Mouse (Mus musculus) liver, embryonic 15.5 days (tissue): ENCODE measurements around the gene Fgfr2. TPM values are rescaled to one million over a fixed set of nuclear protein-coding genes. Genes with fewer than 3 reads are reported as not detected.

Experiments
- ATAC-seq: fragments of 200-750 bp; cut with Nextera tagmentation; 2 replicates; pipeline ENCODE4 v1.8.0; 2017; ENCODE audit warnings: moderate number of reproducible peaks, mild to moderate bottlenecking, moderate library complexity; ENCODE audit not compliant: insufficient read depth
- H3K27ac ChIP-seq: fragments of 300-500 bp; sonication (generic); replicated peaks from 2 replicates; pipeline ENCODE4 v1.5.1; 2015; ENCODE audit warnings: mild to moderate bottlenecking, inconsistent platforms
- H3K27me3 ChIP-seq: fragments of 300-500 bp; sonication (generic); 2 replicates; pipeline ENCODE4 v1.6.1; 2015; ENCODE audit warnings: mild to moderate bottlenecking, inconsistent platforms
- H3K36me3 ChIP-seq: fragments of 300-500 bp; sonication (generic); replicated peaks from 2 replicates; pipeline ENCODE4 v1.6.1; 2015; ENCODE audit warnings: moderate library complexity, mild to moderate bottlenecking, inconsistent platforms
- H3K4me1 ChIP-seq: fragments of 300-500 bp; sonication (generic); replicated peaks from 2 replicates; pipeline ENCODE4 v1.6.1; 2015; ENCODE audit warnings: inconsistent platforms
- H3K4me2 ChIP-seq: fragments of 300-500 bp; sonication (generic); 2 replicates; pipeline ENCODE4 v1.6.1; 2015; ENCODE audit warnings: moderate library complexity, mild to moderate bottlenecking, inconsistent platforms
- H3K4me3 ChIP-seq: fragments of 300-500 bp; sonication (generic); replicated peaks from 2 replicates; pipeline ENCODE4 v1.5.1; 2015; ENCODE audit warnings: mild to moderate bottlenecking, inconsistent platforms
- H3K9ac ChIP-seq: fragments of 300-500 bp; sonication (generic); 2 replicates; pipeline ENCODE4 v1.6.1; 2015; ENCODE audit warnings: moderate library complexity, mild to moderate bottlenecking, inconsistent platforms
- H3K9me3 ChIP-seq: fragments of 300-500 bp; sonication (generic); replicated peaks from 2 replicates; pipeline ENCODE4 v1.6.1; 2016; ENCODE audit warnings: inconsistent platforms
- WGBS: fragments of 180-500 bp; shearing (Covaris S2); methylation state at CpG from one replicate; pipeline ENCODE4 v1.1.7; 2015; ENCODE audit warnings: mixed read lengths; ENCODE audit not compliant: insufficient replicate concordance; 5-methylcytosine and 5-hydroxymethylcytosine counted together
- polyA plus RNA-seq: library from polyadenylated mRNA; unstranded; fragments of >200 nt; fragmentation: Nextera tagmentation; extraction: Ambion mirVana; gene quantifications from 2 replicates; pipeline ENCODE4 v1.2.1, GENCODE M21; 2015

Fgfr2 gene
- polyA plus RNA-seq, 1 experiment from 2014 or later, result 10.5 TPM

DNA sequence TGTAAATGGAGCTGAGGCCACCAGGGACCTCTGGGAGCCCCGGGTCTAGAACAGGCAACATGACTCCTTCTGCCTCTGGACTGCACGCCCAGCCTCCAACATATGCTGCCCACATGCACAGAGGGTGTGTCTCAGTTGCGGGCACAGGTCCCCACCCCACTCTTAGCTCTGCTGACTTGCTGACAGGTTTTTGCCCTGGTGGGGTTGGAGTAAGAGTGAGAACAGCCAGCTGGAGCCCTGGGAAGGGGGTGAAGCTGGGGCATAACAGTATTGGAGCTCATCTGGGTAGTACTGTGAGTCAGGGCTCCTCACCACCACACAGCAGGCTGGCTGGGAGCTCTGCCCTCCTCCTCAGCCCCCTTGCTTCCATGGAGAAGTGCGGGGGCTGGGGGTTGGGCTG is 423.0 kb downstream of the Fgfr2 start:
- H3K27ac ChIP-seq, result no peak overlapping the region
- H3K36me3 ChIP-seq, result no peaks in the 10 kb centered on the region
- no peaks in the 10 kb centered on the region for H3K27me3 ChIP-seq
- H3K9me3 ChIP-seq, result no peaks in the 10 kb centered on the region
- 50% methylated on average over 4 of the region's 4 CpGs for WGBS
- 0 out of 2 replicates have a peak, but pooled peaks have one; percentile 20 for ATAC-seq
- no peak overlapping the region for H3K9ac ChIP-seq
- no peak overlapping the region for H3K4me2 ChIP-seq
- H3K4me1 ChIP-seq, result peaks cover 12% of the 10 kb centered on the region; the same call in 1 of the 2 replicates
- no peak overlapping the region for H3K4me3 ChIP-seq

GRCm38 (mm10) chr7:132699639-132700038 is 423.5 kb downstream of the Fgfr2 start:
- Histone ChIP-seq H3K36me3 (no peaks in the 10 kb centered on the region), H3K9ac (no peak overlapping the region), H3K27me3 (no peaks in the 10 kb centered on the region), H3K4me3 (no peak overlapping the region), H3K9me3 (no peaks in the 10 kb centered on the region), H3K4me1 (peaks cover 12% of the 10 kb centered on the region; the same call in 1 of the 2 replicates), H3K4me2 (no peak overlapping the region), H3K27ac (no peak overlapping the region)
- no peak for ATAC-seq

DNA sequence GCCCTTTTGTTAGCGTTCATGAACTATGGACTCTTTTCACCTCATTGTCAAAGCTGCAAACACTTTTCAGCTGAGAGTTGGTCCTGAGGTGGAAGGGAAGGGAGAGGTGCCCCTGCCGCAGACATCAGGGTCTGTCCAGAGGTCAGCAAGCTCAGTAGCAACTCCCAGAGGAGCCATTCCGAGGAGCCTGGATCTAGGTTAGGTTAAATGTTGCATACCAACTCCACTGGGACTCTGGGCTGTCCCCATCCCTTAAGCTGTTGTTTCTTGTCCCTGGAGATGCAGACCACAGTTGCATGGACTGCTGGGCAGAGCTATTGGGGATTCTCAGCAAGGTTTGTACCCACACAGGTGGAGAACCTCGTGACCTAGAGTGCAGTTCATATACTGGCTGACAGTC is 424.0 kb downstream of the Fgfr2 start:
- no peaks in the 10 kb centered on the region for H3K36me3 ChIP-seq
- no peaks in the 10 kb centered on the region for H3K27me3 ChIP-seq
- no peaks in the 10 kb centered on the region for H3K9me3 ChIP-seq
- ATAC-seq, result no peak
- H3K27ac ChIP-seq, result no peak overlapping the region
- H3K9ac ChIP-seq, result no peak overlapping the region
- H3K4me2 ChIP-seq, result no peak overlapping the region
- no peak overlapping the region for H3K4me3 ChIP-seq
- WGBS, result 57% methylated on average over 4 of the region's 4 CpGs
- peaks cover 12% of the 10 kb centered on the region; the same call in 1 of the 2 replicates for H3K4me1 ChIP-seq

- no peaks in the 10 kb centered on the region for H3K9me3 ChIP-seq
- H3K27me3 ChIP-seq, result no peaks in the 10 kb centered on the region
- H3K4me3 ChIP-seq, result no peak overlapping the region
- H3K9ac ChIP-seq, result no peak overlapping the region
- 37% methylated on average over 4 of the region's 4 CpGs for WGBS
- no peaks in the 10 kb centered on the region for H3K36me3 ChIP-seq
- H3K27ac ChIP-seq, result no peak overlapping the region
- no peak for ATAC-seq
- no peak overlapping the region for H3K4me2 ChIP-seq
- H3K4me1 ChIP-seq, result peaks cover 12% of the 10 kb centered on the region; the same call in 1 of the 2 replicates
Measured at GRCm38 (mm10) chr7:132698737-132699136, 424.4 kb downstream of the Fgfr2 start.

GRCm38 (mm10) chr7:132697258-132697796 is 425.8 kb downstream of the Fgfr2 start:
- no peaks in the 10 kb centered on the region for H3K27me3 ChIP-seq
- H3K4me2 ChIP-seq, result no peak overlapping the region
- no peak for ATAC-seq
- no peak overlapping the region for H3K27ac ChIP-seq
- no peak overlapping the region for H3K4me3 ChIP-seq
- peaks cover 12% of the 10 kb centered on the region; the same call in 1 of the 2 replicates for H3K4me1 ChIP-seq
- H3K9ac ChIP-seq, result no peak overlapping the region
- WGBS, result 72% methylated on average over 8 of the region's 8 CpGs
- no peaks in the 10 kb centered on the region for H3K36me3 ChIP-seq
- H3K9me3 ChIP-seq, result no peaks in the 10 kb centered on the region

GRCm38 (mm10) chr7:132693561-132693960 is 429.6 kb downstream of the Fgfr2 start:
- Histone ChIP-seq H3K4me2 (no peak overlapping the region), H3K4me1 (0 out of 2 replicates have a peak, but pooled peaks cover 3% of the 10 kb centered on the region), H3K27ac (no peak overlapping the region), H3K27me3 (no peaks in the 10 kb centered on the region), H3K9me3 (no peaks in the 10 kb centered on the region), H3K4me3 (no peak overlapping the region), H3K9ac (no peak overlapping the region), H3K36me3 (no peaks in the 10 kb centered on the region)
- WGBS, result 68% methylated on average over 2 of the region's 2 CpGs
- no peak for ATAC-seq

GRCm38 (mm10) chr7:132692719-132693118 is 430.4 kb downstream of the Fgfr2 start:
- Histone ChIP-seq H3K36me3 (no peaks in the 10 kb centered on the region), H3K27ac (no peak overlapping the region), H3K4me1 (peaks cover 9% of the 10 kb centered on the region; the same call in 1 of the 2 replicates), H3K4me3 (no peak overlapping the region), H3K9me3 (no peaks in the 10 kb centered on the region), H3K27me3 (no peaks in the 10 kb centered on the region), H3K9ac (no peak overlapping the region), H3K4me2 (no peak overlapping the region)
- no peak for ATAC-seq
- 74% methylated on average over 9 of the region's 9 CpGs for WGBS

DNA sequence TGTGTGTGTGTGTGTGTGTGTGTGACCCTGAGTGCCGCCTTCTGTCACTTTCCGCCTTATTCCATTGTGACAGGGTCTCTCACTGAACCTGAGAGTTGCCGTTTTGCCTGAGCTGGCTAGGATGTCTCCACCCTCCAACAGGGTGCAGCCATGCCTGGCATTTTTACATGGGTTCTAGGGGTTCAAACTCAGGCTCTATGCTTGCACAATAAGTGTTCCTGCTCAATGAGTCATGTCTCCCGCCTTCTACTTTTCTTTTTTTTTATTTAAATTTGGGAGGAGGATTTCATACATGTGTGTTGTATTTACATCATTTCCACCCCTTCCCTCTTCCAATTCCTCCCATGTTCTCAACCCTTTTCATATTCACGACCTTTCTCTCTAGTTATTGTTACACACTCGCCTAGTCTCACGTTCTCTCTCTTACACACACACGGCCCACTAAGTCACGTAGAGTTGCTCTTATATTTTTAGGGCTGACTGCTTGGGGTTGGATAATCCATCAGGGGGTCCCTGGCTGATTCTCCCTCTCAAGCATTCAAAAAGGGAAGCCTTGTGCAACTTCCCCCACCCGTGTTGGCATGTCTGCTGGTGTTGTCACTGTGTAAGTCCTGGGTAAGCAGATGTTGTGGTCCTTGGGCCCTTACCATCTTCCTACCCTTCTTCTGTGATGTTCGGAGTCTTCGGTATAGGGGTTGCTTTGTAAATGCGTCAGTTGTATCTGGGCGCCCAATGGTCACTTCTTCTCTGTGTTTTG is 432.3 kb downstream of the Fgfr2 start:
- H3K27ac ChIP-seq, result no peak overlapping the region
- 64% methylated on average over 14 of the region's 14 CpGs for WGBS
- no peak for ATAC-seq

DNA sequence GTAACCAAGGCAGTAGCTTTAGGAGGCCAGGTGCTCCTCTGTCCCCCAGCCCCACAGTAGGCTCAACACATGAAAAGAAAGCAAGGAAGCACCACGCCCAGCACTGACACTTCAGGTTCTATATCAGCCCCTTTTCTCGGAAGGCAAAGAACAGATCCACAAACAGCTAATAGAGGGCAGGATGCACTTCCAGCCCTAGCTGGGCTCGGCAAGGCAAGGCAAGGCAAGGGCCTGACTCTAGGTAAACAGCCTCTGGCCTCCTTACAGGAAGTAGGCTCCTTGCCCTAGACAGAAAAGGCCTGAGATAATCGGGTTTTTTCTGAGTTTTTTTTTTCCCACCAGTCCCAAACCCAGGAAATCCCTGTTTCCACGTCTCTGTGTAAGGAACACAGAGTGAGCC is 433.4 kb downstream of the Fgfr2 start:
- Histone ChIP-seq H3K4me3 (no peak overlapping the region), H3K27ac (no peak overlapping the region), H3K36me3 (no peaks in the 10 kb centered on the region), H3K9ac (no peak overlapping the region), H3K27me3 (no peaks in the 10 kb centered on the region), H3K4me1 (peaks cover 26% of the 10 kb centered on the region), H3K4me2 (no peak overlapping the region), H3K9me3 (no peaks in the 10 kb centered on the region)
- no peak for ATAC-seq
- 32% methylated on average over 5 of the region's 5 CpGs for WGBS

More for the DNA sequence above, 432.3 kb downstream of the Fgfr2 start:
- H3K4me2 ChIP-seq, result no peak overlapping the region
- H3K4me1 ChIP-seq, result peaks cover 25% of the 10 kb centered on the region
- no peak overlapping the region for H3K9ac ChIP-seq
- H3K4me3 ChIP-seq, result no peak overlapping the region
- no peaks in the 10 kb centered on the region for H3K36me3 ChIP-seq
- no peaks in the 10 kb centered on the region for H3K27me3 ChIP-seq
- H3K9me3 ChIP-seq, result no peaks in the 10 kb centered on the region

- Histone ChIP-seq H3K9me3 (no peaks in the 10 kb centered on the region), H3K4me1 (peaks cover 26% of the 10 kb centered on the region)
Measured at GRCm38 (mm10) chr7:132688721-132689120, 434.4 kb downstream of the Fgfr2 start.

GRCm38 (mm10) chr7:132687897-132688296 is 435.3 kb downstream of the Fgfr2 start:
- Histone ChIP-seq H3K27ac (no peak overlapping the region), H3K9me3 (no peaks in the 10 kb centered on the region), H3K4me2 (no peak overlapping the region), H3K27me3 (no peaks in the 10 kb centered on the region), H3K4me1 (peaks cover 26% of the 10 kb centered on the region), H3K36me3 (no peaks in the 10 kb centered on the region), H3K4me3 (no peak overlapping the region), H3K9ac (no peak overlapping the region)
- no peak for ATAC-seq
- WGBS, result 37% methylated on average over 2 of the region's 2 CpGs

More at GRCm38 (mm10) chr7:132688721-132689120, 434.4 kb downstream of the Fgfr2 start:
- H3K27ac ChIP-seq, result no peak overlapping the region
- ATAC-seq, result no peak
- H3K4me3 ChIP-seq, result no peak overlapping the region
- no peak overlapping the region for H3K4me2 ChIP-seq
- 62% methylated on average over 5 of the region's 5 CpGs for WGBS
- H3K27me3 ChIP-seq, result no peaks in the 10 kb centered on the region
- H3K36me3 ChIP-seq, result no peaks in the 10 kb centered on the region
- H3K9ac ChIP-seq, result no peak overlapping the region
